Mouse (Mus musculus) ES-E14 (cell line): ENCODE data around the gene Tpcn2. TPM values are rescaled to one million over a fixed set of nuclear protein-coding genes. Genes with fewer than 3 reads are reported as not detected.

ENCODE experiments used
- DNase-seq: peaks from one replicate; pipeline ENCODE4 v3.0.0-alpha.2; 2013; ENCODE audit warnings: low read depth, low spot score
- H3K27ac ChIP-seq: 2 replicates; pipeline ENCODE4 v1.5.1; 2012; ENCODE audit warnings: low read depth, mild to moderate bottlenecking, low read length, moderate library complexity, mixed read lengths; ENCODE audit not compliant: poor library complexity, insufficient read depth, severe bottlenecking
- H3K36me3 ChIP-seq: 2 replicates; pipeline ENCODE4 v1.6.1; 2012; ENCODE audit warnings: mild to moderate bottlenecking, low read length, moderate library complexity, mixed read lengths; ENCODE audit not compliant: control insufficient read depth, poor library complexity, insufficient read depth, severe bottlenecking
- H3K4me1 ChIP-seq, 2 experiments: fragments of 150-350 bp in 1 of 2; sonication (generic) in 1 of 2; 2 replicates each; pipeline ENCODE4 v1.6.1; 2012; ENCODE audit warnings: low read length in 2 of 2, mild to moderate bottlenecking in 1 of 2, mixed read lengths in 1 of 2; ENCODE audit not compliant: control insufficient read depth in 2 of 2, insufficient read depth in 2 of 2, poor library complexity in 1 of 2
- H3K4me3 ChIP-seq, 2 experiments: fragments of 150-350 bp in 1 of 2; sonication (generic) in 1 of 2; 2 replicates each; pipeline ENCODE4 v1.5.1; 2012; ENCODE audit warnings: low read length in 2 of 2, low read depth in 1 of 2, mild to moderate bottlenecking in 1 of 2, mixed read lengths in 1 of 2; ENCODE audit not compliant: insufficient read depth in 1 of 2, poor library complexity in 1 of 2, severe bottlenecking in 1 of 2
- H3K9ac ChIP-seq: 2 replicates; pipeline ENCODE4 v1.6.1; 2012; ENCODE audit warnings: low read depth, mild to moderate bottlenecking, low read length, mixed read lengths; ENCODE audit not compliant: poor library complexity, insufficient read depth, severe bottlenecking
- H3K9me3 ChIP-seq: fragments of 150-350 bp; sonication (generic); 2 replicates; pipeline ENCODE4 v1.6.1; 2012; ENCODE audit warnings: low read depth, mild to moderate bottlenecking, low read length; ENCODE audit not compliant: control insufficient read depth, insufficient read depth
- CHD2 ChIP-seq: IDR thresholded peaks from 2 replicates; pipeline ENCODE4 v1.6.1; 2014; ENCODE audit warnings: mild to moderate bottlenecking, low read depth, low read length, inconsistent platforms
- HCFC1 ChIP-seq: IDR thresholded peaks from 2 replicates; pipeline ENCODE4 v1.6.1; 2012; ENCODE audit warnings: low read length, inconsistent platforms, borderline replicate concordance; ENCODE audit not compliant: insufficient read depth
- MAFK ChIP-seq: IDR thresholded peaks from 2 replicates; pipeline ENCODE4 v1.6.1; 2014; ENCODE audit warnings: mild to moderate bottlenecking, low read depth, low read length, inconsistent platforms; ENCODE audit not compliant: insufficient read depth
- ZC3H11A ChIP-seq: IDR thresholded peaks from 2 replicates; pipeline ENCODE4 v1.6.1; 2012; ENCODE audit warnings: low read depth, mild to moderate bottlenecking, inconsistent platforms, low read length, borderline replicate concordance
- ZNF384 ChIP-seq: IDR thresholded peaks from 2 replicates; pipeline ENCODE4 v1.6.1; 2012; ENCODE audit warnings: low read depth, low read length, inconsistent platforms
- in situ Hi-C, 2 experiments: fragments of 600-800 bp; cut with MboI; formaldehyde crosslinking; loops; one replicate each; pipeline ENCODE4 v1.15.1; 2025; ENCODE audit warnings: low sequenced_read_pairs in 2 of 2, inconsistent platforms in 1 of 2; ENCODE audit not compliant: unreplicated experiment in 2 of 2
- total RNA-seq: library from RNA; depleted of rRNA; stranded (reverse); fragments of 300-350 nt; gene quantifications from 2 replicates; pipeline ENCODE4 v1.2.3, GENCODE M21; 2012

Gene Tpcn2
- total RNA-seq, 1 experiment, result 10.1 TPM

DNA sequence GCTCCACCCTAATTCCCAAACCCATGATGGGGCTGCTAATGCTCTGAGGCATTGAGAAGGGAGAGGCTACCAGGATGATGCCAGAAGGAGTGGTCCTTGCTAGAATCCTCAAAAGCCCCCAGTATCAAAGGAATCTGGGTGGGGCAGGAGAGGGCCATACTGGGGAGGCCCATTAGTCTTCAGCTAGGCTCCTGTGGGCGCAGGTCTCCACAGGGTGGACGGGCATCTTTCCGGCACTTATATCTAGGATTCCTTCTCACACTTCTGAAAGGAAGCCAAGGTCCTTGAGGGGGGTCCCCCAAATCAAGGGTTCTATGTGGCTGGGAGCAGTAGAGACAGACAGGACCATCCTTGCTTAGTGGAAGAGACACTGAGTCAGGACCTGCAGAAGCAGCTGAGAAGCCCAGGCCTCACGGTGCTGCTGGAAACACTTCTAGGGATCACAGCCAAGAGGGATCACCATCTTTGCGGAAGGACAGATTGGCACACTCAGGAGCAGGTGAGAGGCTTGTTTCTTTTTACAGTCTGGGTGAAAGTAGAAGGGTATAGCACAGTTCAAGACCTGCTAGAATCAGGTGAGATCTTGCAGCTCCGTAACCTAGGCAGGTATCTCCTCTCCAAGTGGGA is 31.1 kb upstream of the Tpcn2 start, which contains the start of gene Mrgprd:
TSS of gene Mrgprd (plus strand) at position 51 of the 627 bp plus-strand sequence.
- Histone ChIP-seq H3K9ac (no peak within 1 kb of the TSS), H3K4me1 (no peaks in the 10 kb centered on the region), H3K36me3 (no peaks in the 10 kb centered on the region), H3K4me3 (no peak within 1 kb of the TSS), H3K27ac (no peak within 1 kb of the TSS), H3K9me3 (no peaks in the 10 kb centered on the region)
- no peak for TF ChIP-seq CHD2
- TF ChIP-seq HCFC1, result no peak
- TF ChIP-seq ZC3H11A, result no peak
- no peak for TF ChIP-seq ZNF384
- no peak for TF ChIP-seq MAFK
- in situ Hi-C loops, result no loop called here
- no peak for DNase-seq

DNA sequence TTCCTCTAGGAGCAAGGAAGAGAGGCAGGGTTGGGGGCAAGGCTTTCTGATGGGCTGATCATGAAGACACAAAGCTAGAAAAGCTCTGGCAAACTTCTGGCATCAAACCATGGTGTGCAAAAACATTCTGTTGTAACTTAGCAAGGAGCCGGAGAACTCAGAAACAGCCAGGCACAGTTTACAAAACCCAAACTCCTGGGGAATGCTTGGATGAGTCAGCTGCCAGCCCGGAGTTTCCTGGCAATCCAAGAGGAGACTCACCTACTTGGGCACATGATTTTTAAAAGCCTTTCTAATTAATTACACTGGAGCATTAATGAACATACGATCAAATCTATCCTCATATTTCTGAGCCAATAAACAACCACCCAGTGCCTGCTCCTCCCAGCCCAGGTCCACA is 28.3 kb upstream of the Tpcn2 start:
- H3K9ac ChIP-seq, result no peak overlapping the region
- H3K4me1 ChIP-seq, result no peaks in the 10 kb centered on the region; a peak in 1 of 4 replicates
- in situ Hi-C loops, result no loop called here
- TF ChIP-seq MAFK (no peak), CHD2 (no peak), ZC3H11A (no peak), HCFC1 (no peak), ZNF384 (no peak)
- DNase-seq, result no peak
- H3K36me3 ChIP-seq, result no peaks in the 10 kb centered on the region
- no peak overlapping the region for H3K4me3 ChIP-seq
- H3K27ac ChIP-seq, result no peak overlapping the region
- H3K9me3 ChIP-seq, result no peaks in the 10 kb centered on the region

DNA sequence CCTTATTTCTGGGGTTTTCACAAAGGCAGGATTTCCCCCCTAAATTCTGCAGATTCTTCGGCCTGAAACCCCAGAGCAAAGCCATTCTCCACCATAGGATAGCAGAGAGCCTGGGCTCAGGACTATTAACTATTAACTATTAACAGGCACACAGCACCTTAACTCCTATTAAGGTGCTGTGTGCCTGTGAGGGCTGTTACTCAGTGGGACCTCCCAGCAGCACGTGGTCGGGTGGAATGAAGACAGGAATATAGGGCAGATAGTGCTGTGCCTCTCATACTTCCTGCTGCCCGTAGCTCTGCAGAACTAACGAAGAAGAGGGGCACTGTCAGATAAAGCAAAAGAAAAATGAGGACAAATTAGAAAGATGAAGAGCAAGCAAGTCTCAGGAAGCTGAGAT is 26.7 kb upstream of the Tpcn2 start:
- H3K36me3 ChIP-seq, result no peaks in the 10 kb centered on the region
- in situ Hi-C loops, result no loop called here
- H3K9ac ChIP-seq, result no peak overlapping the region
- TF ChIP-seq HCFC1 (no peak), CHD2 (no peak), ZNF384 (no peak), MAFK (no peak), ZC3H11A (no peak)
- no peak overlapping the region for H3K4me3 ChIP-seq
- no peaks in the 10 kb centered on the region for H3K9me3 ChIP-seq
- no peak for DNase-seq
- no peak overlapping the region for H3K27ac ChIP-seq
- no peaks in the 10 kb centered on the region; a peak in 1 of 4 replicates for H3K4me1 ChIP-seq

DNA sequence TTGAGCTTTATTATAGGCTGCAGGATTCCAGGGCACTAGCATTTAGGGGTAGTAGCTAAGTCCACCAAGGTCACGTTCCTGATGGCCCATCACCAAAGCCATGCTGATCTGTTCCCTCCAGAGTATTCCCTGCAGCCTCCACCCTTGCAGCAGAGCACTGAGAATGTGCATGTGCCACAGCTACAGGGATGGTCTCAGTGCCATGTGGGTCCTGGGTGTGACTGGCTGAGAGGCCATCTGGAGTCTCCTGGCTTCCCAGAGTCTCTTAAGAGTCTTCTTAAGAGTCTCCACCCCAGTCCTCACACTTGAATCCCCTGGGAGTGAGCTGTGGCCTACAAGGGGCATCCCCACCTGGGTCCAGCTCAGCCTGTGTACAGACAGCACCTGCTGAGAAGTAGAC is 26.1 kb upstream of the Tpcn2 start:
- Histone ChIP-seq H3K9ac (no peak overlapping the region), H3K4me1 (no peaks in the 10 kb centered on the region; a peak in 1 of 4 replicates), H3K4me3 (no peak overlapping the region), H3K36me3 (no peaks in the 10 kb centered on the region), H3K9me3 (no peaks in the 10 kb centered on the region), H3K27ac (no peak overlapping the region)
- in situ Hi-C loops, result no loop called here
- DNase-seq, result no peak
- TF ChIP-seq ZNF384, result no peak
- no peak for TF ChIP-seq HCFC1
- no peak for TF ChIP-seq CHD2
- TF ChIP-seq ZC3H11A, result no peak
- TF ChIP-seq MAFK, result no peak

DNA sequence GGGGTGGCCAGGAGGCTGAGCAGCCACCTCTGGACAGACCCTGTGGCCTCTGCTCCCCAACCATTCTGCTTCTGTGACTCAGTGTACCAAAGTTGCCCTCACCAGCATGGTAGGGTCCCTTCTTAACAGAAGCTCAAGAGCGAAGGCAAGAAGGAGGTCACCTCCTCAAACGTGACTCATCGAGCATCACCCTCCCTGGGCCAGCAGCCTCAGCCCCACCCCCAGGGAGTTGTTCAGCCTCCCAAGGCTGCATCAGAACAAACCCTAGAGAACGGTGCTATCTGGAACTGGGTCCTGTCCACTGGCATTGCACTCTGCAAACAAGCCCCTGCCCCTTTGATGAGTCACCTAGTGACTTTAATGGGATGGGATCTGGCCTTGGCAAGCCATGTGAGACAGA is 25.1 kb upstream of the Tpcn2 start:
- H3K9ac ChIP-seq, result no peak overlapping the region
- H3K27ac ChIP-seq, result no peak overlapping the region
- no peak for DNase-seq
- no peaks in the 10 kb centered on the region; a peak in 1 of 4 replicates for H3K4me1 ChIP-seq
- no peaks in the 10 kb centered on the region for H3K36me3 ChIP-seq
- no peak overlapping the region for H3K4me3 ChIP-seq
- in situ Hi-C loops, result no loop called here
- no peaks in the 10 kb centered on the region for H3K9me3 ChIP-seq
- TF ChIP-seq HCFC1, result no peak
- no peak for TF ChIP-seq MAFK
- no peak for TF ChIP-seq ZC3H11A
- TF ChIP-seq ZNF384, result no peak
- TF ChIP-seq CHD2, result no peak
